Mouse (Mus musculus) gastrocnemius, adult 18-20 months (tissue): ENCODE data around the gene Ube2l3. TPM values are rescaled to one million over a fixed set of nuclear protein-coding genes. Genes with fewer than 3 reads are reported as not detected.

Experiments
- DNase-seq: peaks from one replicate; pipeline ENCODE4 v3.0.0; 2021; ENCODE audit warnings: low spot score
- total RNA-seq, 2 experiments: library from RNA; stranded (reverse); gene quantifications; 2 replicates each; pipeline ENCODE4 v1.2.3; 2021

The Ube2l3 gene
- total RNA-seq, 2 experiments from 2014 or later: 146 to 149 TPM

- no peak for DNase-seq
These were observed 54.4 kb downstream of the Ube2l3 start for GRCm38 (mm10) chr16:17148084-17148483.

DNA sequence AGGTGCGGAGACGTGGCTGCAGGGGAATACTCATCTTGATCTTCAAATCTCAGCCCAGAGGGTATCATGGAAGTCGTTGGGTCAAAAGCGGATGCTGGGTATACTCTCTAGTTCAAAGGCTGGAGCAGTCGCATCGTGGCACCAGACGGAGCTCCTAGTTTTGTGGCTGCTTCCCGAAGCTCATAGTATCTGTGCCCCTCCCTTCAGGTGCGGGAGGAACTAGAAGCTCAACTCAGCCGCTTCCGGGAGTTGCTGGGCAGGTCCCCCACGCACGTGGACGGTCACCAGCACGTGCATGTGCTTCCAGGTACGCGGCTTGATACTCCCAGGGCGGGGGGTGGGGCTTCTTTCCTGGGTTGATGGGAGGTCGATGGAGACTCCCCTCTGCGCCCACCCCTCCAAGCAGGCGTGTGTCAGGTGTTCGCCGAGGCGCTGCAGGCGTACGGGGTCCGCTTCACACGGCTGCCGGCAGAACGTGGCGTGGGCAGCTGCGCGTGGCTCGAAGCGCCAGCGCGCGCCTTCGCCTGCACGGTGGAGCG, 55.0 kb downstream of the Ube2l3 start:
- no peak for DNase-seq

GRCm38 (mm10) chr16:17146772-17147235, 55.6 kb downstream of the Ube2l3 start, which contains the start of gene Ccdc116:
Gene Ccdc116 (minus strand): TSS chr16:17147229.
- DNase-seq: peak; percentile 72

GRCm38 (mm10) chr16:17144339-17144738, 58.1 kb downstream of the Ube2l3 start, which contains the start of gene Ydjc:
Gene Ydjc (plus strand): TSS chr16:17144621.
- DNase-seq: no peak

- DNase-seq: no peak
These were observed 65.1 kb downstream of the Ube2l3 start for GRCm38 (mm10) chr16:17137355-17137754.

DNA sequence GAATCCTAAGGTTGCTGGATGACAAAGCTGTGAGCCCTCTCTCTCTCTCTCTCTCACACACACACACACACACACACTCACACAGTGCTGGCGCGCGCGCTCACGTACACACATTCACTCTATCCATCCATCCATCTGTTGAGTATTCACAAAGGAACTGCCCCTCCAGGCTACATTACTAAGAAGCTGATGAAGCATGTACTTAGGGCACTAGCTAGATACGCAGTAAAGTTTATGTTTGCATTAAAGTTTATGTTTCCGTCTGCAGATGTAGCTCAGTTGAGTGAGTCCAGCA, 69.6 kb downstream of the Ube2l3 start:
- no peak for DNase-seq

DNA sequence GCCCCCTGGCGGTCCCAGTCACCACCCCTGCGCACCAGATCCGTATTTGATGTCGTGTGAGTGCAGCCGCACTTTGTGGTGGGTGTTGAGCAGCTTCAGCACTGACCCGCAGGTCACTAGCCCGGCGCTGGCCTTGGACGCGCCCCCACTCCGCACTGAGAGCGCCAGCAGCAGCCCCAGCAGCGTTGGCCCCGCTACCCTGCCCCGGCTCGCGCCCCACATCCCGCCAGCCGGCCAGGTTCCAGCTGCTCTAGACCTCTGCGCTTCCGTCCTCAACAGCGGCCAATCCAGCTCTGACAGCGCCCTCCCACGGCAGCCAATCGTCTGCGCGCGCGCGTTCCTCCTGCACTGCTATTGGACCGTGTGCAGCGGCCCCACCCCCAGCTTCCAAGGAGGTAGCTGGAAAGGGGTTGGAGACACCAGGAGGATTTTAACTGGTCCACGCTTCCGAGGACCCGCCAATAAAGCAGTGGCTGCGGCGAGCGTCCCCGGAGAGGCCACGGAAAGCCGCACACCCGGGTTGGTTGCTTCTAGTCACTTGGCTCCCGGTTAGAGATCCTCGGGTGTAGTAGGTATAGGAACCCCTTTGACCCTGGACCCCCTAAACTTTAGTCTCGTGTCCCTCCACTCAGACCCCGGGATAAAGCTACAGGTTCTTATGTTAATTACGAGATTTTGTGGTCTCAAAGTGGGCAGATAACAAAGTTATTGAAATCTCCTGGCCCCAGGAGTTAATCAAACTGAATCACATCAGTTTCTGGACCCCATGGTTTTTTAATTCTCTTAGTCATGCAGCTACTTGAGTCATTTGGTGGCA, 70.2 kb downstream of the Ube2l3 start, which contains the start of gene Sdf2l1:
TSS of gene Sdf2l1 (minus strand) at position 295 of the 817 bp plus-strand sequence.
- peak; percentile 97 for DNase-seq

- no peak for DNase-seq
These were observed 71.0 kb downstream of the Ube2l3 start for GRCm38 (mm10) chr16:17131191-17132088.

DNA sequence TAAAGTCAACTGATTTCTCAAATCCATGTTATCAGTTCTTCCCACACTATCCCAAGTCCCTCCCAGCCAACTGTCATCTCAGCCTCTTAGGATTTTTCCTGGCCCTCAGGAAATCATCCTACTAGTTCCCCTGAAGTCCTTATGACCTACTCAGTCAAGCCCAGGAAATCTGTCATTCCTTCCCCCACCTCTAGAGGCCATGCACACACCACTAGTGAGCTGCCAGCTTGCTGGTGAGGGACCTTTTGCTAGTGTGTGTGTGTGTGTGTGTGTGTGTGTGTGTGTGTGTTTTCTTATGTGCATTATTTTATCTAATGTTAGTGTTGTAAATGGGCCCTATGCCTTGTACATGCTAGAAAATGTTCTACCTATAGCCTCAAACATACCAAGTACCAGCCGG, 75.2 kb downstream of the Ube2l3 start:
- DNase-seq: peak; percentile 46

- peak; percentile 14 for DNase-seq
These were observed 77.5 kb downstream of the Ube2l3 start, which contains the start of gene 2610318N02Rik for GRCm38 (mm10) chr16:17124871-17125520. Gene 2610318N02Rik (minus strand): TSS chr16:17125167.

DNA sequence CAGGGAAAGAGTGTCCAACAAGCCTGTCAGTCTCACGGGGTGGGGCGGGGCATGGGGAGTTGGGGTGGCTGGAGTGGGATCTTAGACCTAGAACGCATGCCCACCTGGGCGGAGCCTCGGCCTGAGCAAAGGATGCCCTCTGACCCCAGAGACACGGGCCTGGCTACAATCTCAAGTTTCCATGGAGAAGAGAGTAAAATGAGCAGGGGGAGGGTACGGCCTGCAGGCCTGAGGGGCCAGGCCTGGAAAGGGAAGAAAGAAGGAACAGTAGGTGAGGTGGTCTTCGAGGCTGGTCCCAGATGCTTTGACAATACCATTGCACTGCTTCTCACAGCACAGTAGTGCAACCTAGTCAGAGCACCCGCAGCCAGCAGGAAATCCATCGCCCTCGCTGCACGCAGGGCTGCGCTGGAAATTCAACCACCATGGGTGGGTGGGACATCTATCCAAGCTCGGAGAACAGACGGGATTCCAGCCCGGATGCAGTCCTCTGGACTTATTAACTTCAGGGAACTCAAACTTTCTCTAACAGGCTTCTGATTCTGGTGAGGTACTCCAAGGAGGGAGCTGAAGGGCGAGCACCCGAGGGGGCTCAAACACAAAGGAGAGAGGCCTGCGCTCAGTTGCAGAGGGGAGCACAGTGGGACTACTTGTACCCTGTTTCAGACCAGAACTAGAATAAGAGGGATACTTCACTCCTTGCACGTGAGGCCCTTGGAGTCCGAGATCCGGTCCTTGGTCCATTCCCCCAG, 78.2 kb downstream of the Ube2l3 start:
- DNase-seq: no peak

DNA sequence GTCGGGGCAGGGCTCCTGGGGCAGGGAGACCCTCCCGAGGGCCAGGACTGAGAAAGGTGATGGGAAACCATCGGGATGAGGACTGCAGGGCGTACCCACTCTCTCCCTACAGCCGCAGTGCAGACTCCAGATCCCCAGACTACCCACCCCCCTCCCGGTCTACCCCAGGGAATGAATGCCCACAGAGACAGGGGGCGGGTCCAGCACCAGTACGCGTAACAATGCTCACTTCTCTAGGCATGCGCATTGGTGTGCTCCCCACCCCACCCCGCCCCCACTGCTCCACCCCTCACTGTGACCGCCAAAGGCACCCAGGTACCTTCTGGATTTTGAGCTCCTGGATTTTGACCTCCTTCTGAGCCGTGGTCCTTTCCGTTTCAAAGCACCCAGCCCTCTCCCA, 80.9 kb downstream of the Ube2l3 start:
- DNase-seq: no peak

GRCm38 (mm10) chr16:17117309-17117799, 85.1 kb downstream of the Ube2l3 start:
- no peak for DNase-seq

- DNase-seq: peak; percentile 75
These were observed 91.4 kb downstream of the Ube2l3 start, which contains the start of gene Ppil2 for GRCm38 (mm10) chr16:17110771-17111743. Gene Ppil2 (minus strand): TSS chr16:17111257.

DNA sequence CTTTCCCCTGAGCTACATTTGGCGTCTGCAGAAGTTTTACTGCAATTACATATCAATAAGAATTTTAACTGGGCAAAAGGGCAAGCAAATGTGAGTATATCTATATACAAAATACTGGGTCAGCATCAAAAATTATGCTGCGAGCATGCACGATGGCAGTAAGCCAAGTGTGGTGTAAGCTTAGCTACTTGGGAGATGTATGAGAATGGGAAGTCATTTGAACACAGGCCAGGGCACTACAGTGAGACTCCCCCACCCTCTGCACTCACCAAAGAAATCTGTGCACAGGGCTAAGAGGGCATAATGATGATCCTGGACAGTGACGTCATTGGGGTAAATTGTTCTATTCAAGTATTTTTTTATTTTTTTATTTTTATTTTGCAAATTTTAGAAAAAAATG, 97.8 kb downstream of the Ube2l3 start:
- no peak for DNase-seq

DNA sequence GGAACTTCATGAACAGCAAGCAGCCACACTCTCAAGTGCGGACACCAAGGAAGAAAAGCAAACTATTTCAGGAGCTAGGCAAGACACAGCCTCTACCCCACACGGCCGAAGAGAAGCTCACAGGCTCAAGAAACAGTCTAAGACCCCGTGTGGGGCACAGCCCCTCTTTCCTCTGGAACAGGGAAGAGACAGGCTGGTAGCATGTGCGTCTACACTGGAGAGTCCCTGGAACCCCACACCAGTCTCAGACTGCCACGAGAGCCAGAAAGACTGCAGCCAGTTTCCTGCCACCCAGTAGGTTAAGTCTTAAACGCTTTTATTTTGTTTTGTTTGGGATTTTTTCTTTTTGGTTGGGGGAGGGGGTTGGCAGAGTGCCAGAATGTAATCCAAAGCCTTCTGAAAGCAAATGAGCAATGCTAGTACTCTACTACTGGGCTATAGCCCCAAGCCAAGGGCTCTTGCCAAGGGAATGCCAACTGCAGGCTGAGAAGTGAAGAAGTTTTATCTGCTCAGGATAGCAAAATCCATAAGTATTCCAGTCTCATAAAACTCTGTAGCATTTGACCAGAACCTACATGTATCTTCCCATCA, 99.7 kb downstream of the Ube2l3 start:
- no peak for DNase-seq
